ENCODE assay signal across 9 mouse cellular contexts in the genomic region with DNA sequence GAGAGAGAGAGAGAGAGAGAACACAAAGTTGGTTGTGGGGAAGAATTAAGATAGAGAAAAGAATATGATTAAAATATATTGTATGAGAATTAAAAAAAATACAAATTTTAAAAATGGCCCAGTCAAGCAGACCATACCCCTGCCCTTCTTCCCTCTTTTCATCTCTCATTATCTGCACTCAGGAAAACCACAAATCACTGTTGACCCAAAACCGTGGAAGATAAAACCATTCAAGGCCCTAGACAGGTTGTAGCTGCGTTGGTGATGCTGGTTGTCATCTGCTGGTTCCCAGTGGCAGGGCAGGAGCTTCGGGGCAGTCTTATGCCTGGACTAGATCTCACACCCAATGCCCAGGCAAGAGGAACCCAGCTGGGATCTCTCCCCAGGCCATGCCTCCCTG.
DNase-seq lines count a peak whose midpoint lies in the region; ATAC-seq and TF ChIP-seq lines count a peak whose summit lies in the region.
"Had no signal": no experiment of that assay in that cellular context is flagged by ENCODE, and none has a peak within 500 bp of the region (broad histone marks: within the 10 kb centered on the region; RNA-seq: fewer than 3 reads in every experiment).

No protein-coding gene starts in this region.

- peaks cover 12% of the 10 kb centered on the region for H3K36me3 ChIP-seq in heart, adult 2 months (ENCODE audit: control insufficient read depth, insufficient read depth, low read length)
- H3K36me3 ChIP-seq in lung, embryonic 16.5 days (ENCODE audit: control insufficient read depth, insufficient read depth, low read length): no peaks in the 10 kb centered on the region
- no peaks in the 10 kb centered on the region for H3K36me3 ChIP-seq in intestine, embryonic 14.5 days (ENCODE audit: control insufficient read depth, insufficient read depth, low read length)
- H3K36me3 ChIP-seq in midbrain, embryonic 16.5 days (ENCODE audit: control insufficient read depth, insufficient read depth, low read length): no peaks in the 10 kb centered on the region

- TF ChIP-seq CTCF in heart, adult 2 months (IDR thresholded peaks at IDR 0.05): no peak

- H3K9ac ChIP-seq in heart, adult 2 months (ENCODE audit: low read depth, low read length): no peak overlapping the region
- H3K9ac ChIP-seq in lung, embryonic 16.5 days (ENCODE audit: low read length): peak overlapping the region; percentile 55
- H3K9ac ChIP-seq in intestine, embryonic 14.5 days (ENCODE audit: low read length): no peak overlapping the region
- H3K9ac ChIP-seq in midbrain, embryonic 16.5 days (ENCODE audit: low read depth, low read length): no peak overlapping the region

- TF ChIP-seq EP300 in heart, adult 2 months (IDR thresholded peaks at IDR 0.05; ENCODE audit: insufficient read depth, low read depth, low read length): no peak

- no peak overlapping the region for H3K4me3 ChIP-seq in heart, adult 2 months
- H3K4me3 ChIP-seq in lung, embryonic 16.5 days (ENCODE audit: low read length): no peak overlapping the region
- H3K4me3 ChIP-seq in intestine, embryonic 14.5 days (ENCODE audit: low read depth, low read length): no peak overlapping the region
- no peak overlapping the region for H3K4me3 ChIP-seq in midbrain, embryonic 16.5 days (ENCODE audit: low read depth, low read length)

- H3K27me3 ChIP-seq in heart, adult 2 months (ENCODE audit: control insufficient read depth, insufficient read depth, low read length): no peaks in the 10 kb centered on the region
- H3K27me3 ChIP-seq in lung, embryonic 16.5 days (ENCODE audit: control insufficient read depth, insufficient read depth, low read depth, low read length): no peaks in the 10 kb centered on the region
- H3K27me3 ChIP-seq in intestine, embryonic 14.5 days (replicated peaks; ENCODE audit: control insufficient read depth, insufficient read depth, low read length): no peaks in the 10 kb centered on the region
- H3K27me3 ChIP-seq in midbrain, embryonic 16.5 days (ENCODE audit: control insufficient read depth, insufficient read depth, low read depth, low read length): no peaks in the 10 kb centered on the region

- peaks cover 42% of the 10 kb centered on the region for H3K4me1 ChIP-seq in heart, adult 2 months (ENCODE audit: control insufficient read depth, insufficient read depth, low read length)
- peaks cover 60% of the 10 kb centered on the region for H3K4me1 ChIP-seq in lung, embryonic 16.5 days (replicated peaks; ENCODE audit: control insufficient read depth, insufficient read depth, low read length)
- peaks cover 44% of the 10 kb centered on the region for H3K4me1 ChIP-seq in intestine, embryonic 14.5 days (replicated peaks; ENCODE audit: control insufficient read depth, insufficient read depth, low read length)
- H3K4me1 ChIP-seq in midbrain, embryonic 16.5 days (ENCODE audit: control insufficient read depth, insufficient read depth, low read length): peaks cover 13% of the 10 kb centered on the region

- ATAC-seq in lung, embryonic 16.5 days (ENCODE audit: low read depth): no peak
- ATAC-seq in intestine, embryonic 14.5 days (replicated peaks; ENCODE audit: low FRiP score, low TSS enrichment, low read depth): no peak
- no peak for ATAC-seq in midbrain, embryonic 16.5 days
- no peak for ATAC-seq in cerebellum, adult (ENCODE audit: insufficient number of reproducible peaks, low FRiP score, low TSS enrichment)

- H3K27ac ChIP-seq in heart, adult 2 months: peak overlapping the region; percentile 87
- H3K27ac ChIP-seq in lung, embryonic 16.5 days (ENCODE audit: low read length): peak overlapping the region; percentile 94
- peak overlapping the region; percentile 93 for H3K27ac ChIP-seq in intestine, embryonic 14.5 days (ENCODE audit: low read depth)
- H3K27ac ChIP-seq in midbrain, embryonic 16.5 days (ENCODE audit: low read length): peak overlapping the region; percentile 33; the same call in 1 of the 2 replicates

- 0 out of 2 replicates have a peak, but pooled peaks cover 2% of the 10 kb centered on the region for H3K9me3 ChIP-seq in lung, embryonic 16.5 days (ENCODE audit: control insufficient read depth, low read length)
- 0 out of 2 replicates have a peak, but pooled peaks cover 2% of the 10 kb centered on the region for H3K9me3 ChIP-seq in intestine, embryonic 14.5 days (ENCODE audit: control insufficient read depth, low read length)
- H3K9me3 ChIP-seq in midbrain, embryonic 16.5 days (replicated peaks; ENCODE audit: control insufficient read depth, low read length, poor library complexity, severe bottlenecking): no peaks in the 10 kb centered on the region

- intact Hi-C loops in heart, adult 2 months (cut with DNase I): loop anchor here (5.0 to 10.0 kb wide), 2 partner anchors 114 to 361 kb away; no protein-coding TSS in a partner anchor

- WGBS in heart, adult 2 months: 45% methylated on average over 3 of the region's 3 CpGs
- WGBS in lung, embryonic 16.5 days: 58% methylated on average over 3 of the region's 3 CpGs
- WGBS in intestine, embryonic 14.5 days: 55% methylated on average over 3 of the region's 3 CpGs
- 61% methylated on average over 3 of the region's 3 CpGs for WGBS in midbrain, embryonic 16.5 days

- DNase-seq in heart, adult 2 months: no peak
- DNase-seq in heart, adult 9 months (ENCODE audit: low spot score in 2 of 2): no peak
- no peak for DNase-seq in lung, postnatal 14 days
- DNase-seq in intestine, embryonic 14.5 days (ENCODE audit: low spot score): no peak
- no peak for DNase-seq in B cell, adult 2 months
- DNase-seq: cerebellum, postnatal 10 days had no signal

- no peak for TF ChIP-seq POLR2A in heart, adult 2 months (IDR thresholded peaks at IDR 0.05; ENCODE audit: insufficient read depth, low read depth, low read length)

- H3K79me2 ChIP-seq in heart, adult 2 months (replicated peaks; ENCODE audit: control insufficient read depth, insufficient read depth, low read length): no peaks in the 10 kb centered on the region

- peak overlapping the region; percentile 53; the same call in 1 of the 2 replicates for H3K4me2 ChIP-seq in lung, embryonic 16.5 days (ENCODE audit: low read depth, low read length)
- peak overlapping the region; percentile 41 for H3K4me2 ChIP-seq in intestine, embryonic 14.5 days (ENCODE audit: low read length)
- peak overlapping the region; percentile 54 for H3K4me2 ChIP-seq in midbrain, embryonic 16.5 days (ENCODE audit: low read length)

Comparison
In these comparisons a context has a peak if more than half of its experiments do, and no peak if none do; other contexts are left out.
1. H3K27ac ChIP-seq: peak in every context shown above with its lines; median percentile 94 in lung, embryonic 16.5 days; 93 in intestine, embryonic 14.5 days; 87 in heart, adult 2 months; 33 in midbrain, embryonic 16.5 days.